Mouse (Mus musculus): ENCODE measurements around the gene Ranbp6.

The Ranbp6 gene

DNA sequence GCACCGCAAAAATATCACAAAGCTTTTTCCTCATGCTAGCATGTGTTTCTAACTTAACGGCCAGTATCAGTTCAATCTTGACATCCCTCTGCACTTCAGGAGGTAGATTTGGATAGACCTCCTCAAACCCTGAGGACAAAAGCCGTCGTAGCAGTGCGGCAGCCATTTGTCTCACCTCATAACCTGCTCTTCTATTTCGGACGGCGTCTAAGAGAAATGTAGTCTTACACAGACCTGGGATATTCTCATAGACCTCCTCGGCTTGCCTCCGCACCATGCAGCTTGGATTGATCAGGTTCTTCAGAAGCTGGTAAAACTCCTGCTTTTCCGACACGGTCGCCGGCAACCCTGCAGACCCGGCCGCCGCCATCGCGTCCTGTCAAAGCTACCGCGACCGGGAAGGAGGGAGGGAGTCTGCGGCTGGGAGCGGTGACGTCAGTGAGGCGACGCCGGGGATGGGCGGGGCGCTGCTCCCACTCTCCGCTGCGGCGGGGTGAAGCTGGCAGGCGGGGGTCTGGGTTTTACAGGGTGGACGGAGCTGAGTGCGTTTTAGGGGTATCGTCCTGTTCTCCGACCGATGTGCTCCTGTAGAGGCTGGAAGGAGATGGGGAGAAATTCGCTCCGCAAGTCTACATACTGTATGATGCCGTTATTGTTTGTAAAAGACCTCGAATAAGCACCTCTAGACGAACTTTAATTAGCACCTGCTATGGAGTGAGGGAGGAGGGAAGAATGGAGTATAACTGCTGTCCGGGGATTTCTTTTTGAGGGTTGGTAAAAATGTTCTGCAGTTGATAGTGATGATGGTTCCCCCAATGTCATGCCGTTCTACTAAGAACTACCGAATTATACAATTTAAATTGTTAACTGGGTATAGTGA is at the start of gene Ranbp6:
Gene Ranbp6, minus strand, starts transcription at position 394 of the 880 bp plus-strand sequence.
- peak; percentile 91 for DNase-seq

DNA sequence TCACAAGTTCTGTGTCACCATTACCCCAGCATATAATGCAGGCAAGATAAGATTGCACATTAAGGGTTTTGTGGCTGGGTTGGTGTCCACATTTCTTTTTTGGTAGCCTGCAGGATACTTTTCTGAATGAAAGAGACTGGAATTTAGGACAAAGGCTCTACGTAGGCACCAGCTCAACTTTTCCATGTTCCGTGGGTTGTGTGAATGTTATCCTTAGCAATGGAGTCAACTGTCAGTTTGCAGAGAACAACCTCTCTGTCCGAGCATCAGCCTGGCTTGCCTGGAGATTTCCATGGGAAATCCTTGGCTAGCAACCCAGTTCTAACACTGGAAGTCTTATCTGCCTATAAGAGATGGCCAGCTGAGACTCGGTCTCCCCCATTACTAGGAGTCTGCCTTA is 48.0 kb upstream of the Ranbp6 start:
- no peak for DNase-seq

DNA sequence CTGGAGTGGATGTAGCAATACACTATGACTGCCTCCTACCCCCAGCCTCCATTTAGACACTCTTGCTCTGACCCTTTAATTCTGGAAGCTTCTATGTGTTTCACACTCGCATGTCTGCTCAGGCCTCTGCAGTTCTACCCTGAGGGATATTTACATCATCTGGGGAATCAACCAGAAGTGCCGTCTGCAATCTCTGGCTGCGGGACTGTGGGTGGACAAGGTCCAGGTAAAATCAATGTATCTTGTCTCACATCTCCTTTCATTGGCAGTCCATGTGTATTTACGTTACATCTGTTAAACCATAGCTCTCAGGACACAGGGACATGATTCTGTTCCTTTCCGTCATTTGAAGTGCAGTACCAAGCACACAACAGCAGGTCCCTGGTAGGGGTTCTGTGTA is 44.5 kb upstream of the Ranbp6 start:
- DNase-seq, result no peak

DNA sequence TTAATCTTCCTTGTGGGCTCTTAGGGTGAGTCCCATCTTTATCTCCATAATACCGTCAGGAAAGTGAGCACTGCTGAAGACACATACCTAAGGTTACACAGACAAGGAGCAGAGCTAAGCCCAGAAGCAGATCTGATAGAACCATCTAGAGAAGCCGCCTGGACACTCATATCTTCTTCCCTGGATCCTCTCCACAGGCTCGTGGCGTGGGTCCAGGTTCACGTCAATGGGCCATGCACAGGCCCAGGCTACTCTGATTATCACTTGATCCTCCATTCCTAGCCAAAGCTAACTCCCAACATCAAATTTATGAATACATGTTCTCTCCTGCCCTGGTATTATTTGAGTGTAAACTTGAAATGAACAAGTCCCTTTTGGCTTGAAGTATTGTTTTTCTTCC is 40.9 kb upstream of the Ranbp6 start:
- DNase-seq, result no peak

DNA sequence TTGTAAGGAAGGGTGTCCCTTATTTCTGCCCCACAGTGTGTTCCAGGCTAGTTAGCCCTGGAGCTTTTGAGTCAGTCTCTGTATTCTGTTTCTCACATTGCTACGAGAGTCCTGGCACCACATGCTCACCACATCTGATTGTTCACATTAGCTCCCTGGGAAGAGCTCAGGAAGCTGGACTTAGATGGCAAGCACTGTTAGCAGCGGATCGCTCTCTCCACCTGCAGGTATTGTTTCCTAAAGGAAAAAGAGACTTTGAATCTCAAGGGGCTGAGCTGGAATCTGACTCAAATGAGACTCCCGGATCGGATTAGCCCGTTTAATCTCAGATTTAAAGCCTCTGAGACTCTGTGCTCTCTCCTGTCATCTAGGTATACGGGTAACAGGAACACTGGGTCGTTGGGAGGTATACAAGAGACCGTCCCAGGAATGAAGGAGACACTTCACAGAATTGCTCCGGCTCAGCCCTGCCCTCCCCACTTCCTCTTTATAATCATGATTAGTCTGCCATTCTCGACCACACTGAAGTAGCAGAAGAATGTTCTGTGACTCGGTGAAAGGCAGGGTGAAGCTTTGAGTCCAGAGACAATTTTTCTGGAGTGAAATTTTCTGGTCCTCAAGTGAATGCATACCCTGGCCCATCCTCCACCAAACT is 38.4 kb upstream of the Ranbp6 start:
- DNase-seq, result no peak

DNA sequence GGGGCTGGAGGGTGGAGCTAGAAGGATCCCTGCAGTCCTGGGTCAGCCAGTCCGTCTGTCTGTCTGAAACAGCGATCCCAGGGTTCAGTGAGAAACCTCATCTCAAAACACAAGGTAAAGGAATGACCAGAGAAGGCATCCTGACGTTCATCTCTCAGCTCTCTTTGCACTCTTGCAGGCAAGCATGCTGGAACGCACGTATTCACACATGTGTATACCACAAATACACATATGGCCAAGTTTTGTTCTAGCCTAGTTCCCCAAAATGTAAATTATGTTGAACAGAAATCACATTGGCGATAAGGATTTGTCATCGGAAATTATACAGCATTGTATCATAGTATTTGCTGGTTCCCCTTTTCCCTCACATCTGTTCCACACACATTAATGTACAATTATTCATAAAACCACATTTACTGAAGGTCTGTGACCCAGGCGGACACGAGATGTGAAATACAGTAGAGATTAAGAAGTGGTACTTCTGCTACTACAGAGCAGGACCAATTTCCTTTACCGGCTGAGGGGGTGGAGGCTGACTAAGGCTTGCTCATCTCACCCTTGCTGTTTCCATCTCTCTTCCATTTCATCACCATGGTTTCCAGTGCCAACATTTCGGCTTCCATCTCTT is 37.3 kb upstream of the Ranbp6 start:
- no peak for DNase-seq

DNA sequence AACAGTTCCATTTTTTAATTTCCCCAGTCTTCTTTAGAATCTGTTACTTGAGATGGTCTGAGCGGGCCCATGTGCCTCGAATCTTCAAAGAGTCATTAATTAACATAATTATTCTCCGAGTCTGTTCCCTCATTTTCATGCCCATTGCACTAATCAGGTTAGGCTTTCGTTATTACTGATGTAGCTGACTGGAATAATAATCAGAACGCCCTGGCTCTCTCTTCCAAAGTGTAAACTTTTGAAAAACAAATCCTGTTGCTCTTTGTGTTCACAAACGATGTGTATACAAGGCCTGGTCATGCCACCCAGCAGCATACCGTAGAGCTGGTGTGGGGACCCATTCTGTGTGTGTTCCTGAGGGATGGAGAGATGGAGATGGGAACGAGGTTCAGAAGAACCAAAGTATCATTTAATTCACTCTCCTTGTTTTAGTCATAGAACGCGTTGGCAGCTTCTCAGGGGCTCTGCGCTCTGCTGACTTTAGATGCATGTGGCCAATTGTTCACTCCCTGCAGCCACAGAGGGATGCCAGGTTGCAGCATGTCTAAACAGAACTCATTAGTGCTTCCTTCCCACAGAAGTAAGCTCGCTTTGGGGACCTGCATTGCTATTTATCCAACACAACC is 31.4 kb upstream of the Ranbp6 start:
- no peak for DNase-seq

DNA sequence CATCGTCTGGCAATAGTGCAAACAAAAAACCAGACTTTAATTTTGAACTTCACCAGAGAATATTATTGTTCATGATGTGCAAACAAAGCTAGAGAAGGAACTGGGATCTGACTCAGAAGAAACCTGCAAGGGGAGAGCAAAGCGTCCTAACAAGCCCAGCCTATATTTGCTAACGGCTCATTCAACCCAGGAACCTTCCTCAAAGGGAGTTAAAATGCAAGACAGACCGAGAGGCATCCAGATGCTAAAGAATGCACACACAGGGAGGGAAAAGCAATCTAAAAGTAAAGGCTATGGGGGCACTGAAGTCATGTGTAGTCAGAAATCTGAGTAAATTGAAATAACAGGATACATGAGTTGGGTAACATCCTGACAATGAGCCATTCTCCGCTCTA is 30.9 kb upstream of the Ranbp6 start:
- DNase-seq, result no peak

DNA sequence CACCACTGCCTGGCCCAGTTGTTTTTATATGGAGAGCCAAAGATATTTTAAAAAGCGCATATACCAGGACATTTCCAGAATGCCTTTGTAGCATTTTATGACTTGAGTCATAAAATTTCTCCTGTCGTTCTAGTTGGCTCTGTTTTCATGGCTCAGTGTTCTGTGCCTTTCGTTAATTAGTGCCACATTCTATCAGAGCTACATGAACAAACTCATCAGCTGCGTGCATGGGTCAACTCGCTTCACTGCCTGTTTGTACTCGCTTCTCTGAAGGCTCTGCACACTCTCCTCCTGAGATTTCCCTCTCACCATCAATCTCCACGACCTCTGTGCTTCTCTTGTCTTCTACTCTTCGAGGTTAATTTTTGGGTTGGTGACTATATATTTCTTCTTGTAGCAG is 30.2 kb upstream of the Ranbp6 start:
- DNase-seq, result no peak

DNA sequence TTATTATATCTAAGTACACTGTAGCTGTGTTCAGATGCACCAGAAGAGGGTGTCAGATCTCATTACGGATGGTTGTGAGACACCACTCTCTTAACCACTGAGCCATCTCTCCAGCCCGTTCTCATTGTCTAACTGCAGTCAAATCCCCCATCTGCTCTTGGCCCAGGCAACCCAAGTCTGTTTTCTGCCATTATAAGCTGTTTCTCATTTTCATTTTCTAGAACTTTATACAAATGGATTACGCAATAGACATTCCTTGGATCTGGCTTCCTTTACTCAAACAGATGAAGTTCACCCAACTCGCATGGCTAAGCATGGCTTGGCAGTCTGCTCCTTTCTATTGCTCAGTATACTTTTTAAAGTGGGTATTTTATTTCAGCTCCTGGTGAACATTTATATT is 27.9 kb upstream of the Ranbp6 start:
- no peak for DNase-seq

DNA sequence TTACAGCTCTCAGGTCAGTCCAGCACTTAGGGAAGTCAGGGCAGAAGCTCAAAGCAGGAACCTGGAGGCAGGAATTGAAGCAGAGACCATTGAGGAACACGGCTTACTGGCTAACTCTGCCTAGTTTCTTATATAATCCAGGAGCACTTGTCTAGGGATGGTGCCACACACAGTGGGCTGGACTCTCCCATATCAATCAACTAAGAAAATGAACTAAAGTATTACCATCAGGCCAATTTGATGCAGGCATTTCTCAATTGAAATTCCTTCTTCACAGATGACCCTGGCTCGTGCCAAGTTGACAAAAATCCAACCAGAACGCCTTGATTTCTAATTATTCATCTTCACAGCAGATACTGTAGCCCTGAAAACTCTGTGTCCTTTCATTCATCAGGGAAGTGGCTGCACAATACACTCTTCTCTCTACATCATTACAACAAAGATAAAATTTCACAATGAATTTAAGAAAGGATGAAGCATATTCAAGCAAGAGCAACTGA is 25.9 kb upstream of the Ranbp6 start:
- no peak for DNase-seq

DNA sequence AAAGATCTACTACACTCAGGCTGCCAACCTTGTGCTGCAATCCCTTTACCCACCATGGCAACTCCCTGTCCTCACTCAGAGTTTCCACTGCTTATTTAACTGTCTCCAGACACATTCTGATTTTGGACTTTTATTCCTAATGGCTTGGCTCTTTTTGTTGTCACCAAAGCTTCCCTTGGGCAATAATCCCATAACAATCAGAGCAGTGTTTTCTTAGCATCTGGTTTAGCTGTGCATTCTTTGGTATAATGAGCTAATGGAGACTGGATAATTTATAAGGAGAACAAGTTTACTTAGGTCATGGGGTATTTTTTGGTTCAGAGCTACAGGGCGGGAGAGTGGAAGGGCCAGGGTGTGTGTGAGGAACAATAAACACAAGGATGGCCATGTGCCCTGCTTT is 25.4 kb upstream of the Ranbp6 start:
- DNase-seq, result no peak

DNA sequence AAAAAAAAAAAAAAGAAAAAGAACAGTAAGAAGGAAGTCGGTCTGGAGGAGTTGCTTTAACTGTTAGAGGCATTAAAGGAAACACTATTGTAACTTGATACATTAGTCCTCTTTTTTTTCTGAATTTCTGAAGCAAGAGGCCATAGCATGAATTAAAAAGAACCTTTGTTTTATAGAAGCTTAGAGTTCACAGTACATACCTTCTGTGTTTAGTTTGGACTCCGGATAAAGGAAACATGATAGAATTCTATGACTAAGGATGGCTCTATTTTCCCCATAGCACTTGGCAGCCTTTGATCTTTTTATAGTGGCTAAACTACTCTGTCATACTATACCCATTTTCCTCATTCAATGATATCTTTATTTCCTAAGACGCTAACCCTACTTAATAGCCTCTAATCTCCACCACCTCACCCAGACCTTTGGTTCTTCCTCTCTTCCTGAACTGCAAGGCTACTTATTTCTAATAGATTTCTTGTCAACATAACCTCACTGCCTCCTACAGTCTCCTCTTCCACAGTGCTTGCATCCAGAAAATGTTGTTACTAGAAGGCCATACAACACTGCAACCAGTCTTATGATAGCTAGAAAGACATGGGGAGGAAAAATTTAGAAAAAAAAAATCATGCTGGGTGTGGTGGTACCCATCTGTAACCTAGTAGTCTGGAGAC is 22.7 kb upstream of the Ranbp6 start:
- no peak for DNase-seq

DNA sequence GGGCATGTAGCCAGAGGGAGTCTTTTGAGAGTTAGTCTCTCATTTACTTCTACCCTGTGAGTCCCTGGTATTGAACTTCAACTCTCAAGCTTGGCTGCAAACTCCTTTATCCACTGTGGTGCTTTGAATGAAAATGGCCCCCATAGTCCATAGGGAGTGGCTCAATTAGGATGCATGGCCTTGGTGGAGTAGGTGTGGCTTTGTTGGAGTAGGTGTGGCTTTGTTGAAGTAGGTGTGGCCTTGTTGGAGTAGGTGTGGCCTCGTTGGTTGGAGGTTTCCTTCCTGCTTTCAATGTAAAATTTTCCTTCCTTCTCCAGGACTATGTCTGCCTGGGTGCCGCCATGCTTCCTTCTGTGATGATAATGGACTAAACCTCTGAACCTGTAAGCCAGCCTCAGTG is 18.1 kb upstream of the Ranbp6 start:
- no peak for DNase-seq

DNA sequence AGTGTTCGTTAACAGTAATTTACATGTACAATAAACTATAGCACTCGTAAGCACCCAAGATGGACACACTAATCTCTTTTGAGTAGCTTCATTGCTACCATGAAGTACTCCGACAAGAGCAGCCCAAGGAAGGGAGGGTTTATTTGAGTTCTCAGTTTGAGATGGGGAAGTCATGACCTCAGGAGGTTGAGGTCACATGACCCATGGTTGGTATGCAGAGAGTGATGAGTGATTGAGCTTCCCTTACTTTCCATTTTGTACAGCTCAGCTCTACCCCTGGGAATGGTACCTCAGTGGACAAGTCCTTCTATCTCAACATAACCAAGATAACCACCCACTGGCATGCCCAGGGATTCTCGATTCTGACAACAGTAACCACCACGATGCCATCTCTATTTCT is 15.8 kb upstream of the Ranbp6 start:
- no peak for DNase-seq

DNA sequence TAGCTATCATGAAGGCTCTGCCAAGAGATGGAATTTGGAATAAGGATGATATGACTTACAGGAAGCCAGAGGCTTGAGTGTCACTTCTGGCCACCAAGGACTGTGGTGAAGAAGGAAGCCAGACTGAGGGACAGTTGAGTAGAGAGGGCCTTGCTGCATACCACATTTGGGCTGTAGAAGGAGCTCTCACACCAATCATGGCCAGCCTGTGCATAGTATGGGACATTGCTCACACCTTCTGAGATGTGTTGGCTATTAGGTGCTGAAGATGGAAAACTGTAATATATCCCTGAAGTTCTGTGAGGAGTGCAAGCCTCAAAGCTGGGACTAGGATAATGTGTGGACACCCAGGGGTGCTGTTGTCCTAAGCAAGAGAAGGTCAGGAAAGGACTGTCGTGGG is 13.9 kb upstream of the Ranbp6 start:
- no peak for DNase-seq

DNA sequence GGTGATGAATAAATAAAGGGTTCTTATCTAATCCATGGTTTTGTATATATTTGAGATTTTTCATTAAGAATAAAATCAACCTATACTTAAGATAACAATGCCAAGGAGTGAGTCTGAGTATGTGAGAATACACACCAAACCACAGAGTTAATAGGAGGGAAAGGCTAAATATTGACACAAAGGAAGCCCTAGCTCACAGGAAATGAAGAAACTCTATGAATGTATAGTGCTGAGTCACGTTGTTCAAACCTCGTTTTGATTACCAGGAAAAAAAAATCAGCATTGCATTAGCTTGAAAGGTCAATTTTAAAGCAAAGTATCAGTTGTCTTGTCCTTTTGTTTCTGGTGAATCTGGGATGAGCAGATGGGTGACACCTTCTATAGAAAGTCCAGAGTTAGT is 12.2 kb upstream of the Ranbp6 start:
- no peak for DNase-seq

DNA sequence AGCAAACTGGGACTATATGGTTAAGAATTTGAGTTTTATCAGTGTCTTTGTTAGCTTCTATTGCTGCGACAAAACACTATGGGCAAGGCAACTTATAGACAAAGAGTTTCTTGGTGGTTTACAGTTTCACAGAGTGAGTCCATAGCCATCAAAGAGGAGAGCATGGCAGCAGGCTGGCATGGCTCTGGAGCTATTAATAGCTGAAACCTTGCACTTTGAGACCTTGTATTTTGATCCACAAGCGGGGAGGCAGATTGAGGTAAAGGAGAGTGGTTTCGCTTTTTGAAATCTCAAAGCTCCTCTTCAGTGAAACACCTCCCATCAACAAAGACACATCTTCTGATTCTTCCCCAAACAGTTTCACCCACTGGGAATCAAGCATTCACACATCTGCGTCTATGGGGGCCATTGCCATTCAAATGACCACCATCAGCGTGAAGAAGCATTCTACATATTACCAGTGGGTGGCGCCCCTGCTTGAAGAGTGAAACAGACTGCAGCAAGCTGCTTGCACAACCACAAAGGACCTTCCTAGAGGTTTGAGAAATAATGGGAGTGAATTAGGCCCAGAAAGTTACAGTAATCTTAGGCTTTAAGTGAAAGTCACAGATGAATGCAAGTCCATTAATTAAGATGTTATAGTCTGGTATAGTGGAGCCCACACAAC is 11.4 kb upstream of the Ranbp6 start:
- DNase-seq, result no peak

DNA sequence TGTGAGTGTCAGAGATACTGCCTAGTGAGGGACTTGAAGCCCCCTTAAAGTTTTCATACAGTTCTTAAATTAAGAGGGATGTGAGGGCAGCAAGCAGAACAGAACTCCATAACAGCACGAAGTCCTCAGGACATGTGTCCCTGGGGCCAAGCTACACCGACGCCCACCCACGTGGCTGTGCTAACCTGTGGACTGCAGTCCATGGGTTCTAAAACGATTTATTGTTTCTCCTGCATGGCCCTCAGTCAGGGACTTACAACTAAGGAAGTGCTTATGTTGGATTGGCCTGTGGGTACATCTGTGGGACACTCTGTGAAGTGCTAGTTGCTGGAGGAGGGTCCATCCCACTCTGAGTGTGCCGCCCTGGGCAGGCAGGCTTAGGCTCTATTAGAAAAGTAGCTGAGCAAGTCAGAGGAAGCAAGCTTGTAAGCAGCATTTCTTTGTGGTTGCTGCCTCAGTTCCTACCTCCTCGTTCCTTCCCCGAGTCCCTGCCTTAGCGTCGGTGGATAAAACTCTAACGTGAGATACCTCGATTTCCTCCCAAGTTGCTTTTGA is 10.8 kb upstream of the Ranbp6 start:
- no peak for DNase-seq

DNA sequence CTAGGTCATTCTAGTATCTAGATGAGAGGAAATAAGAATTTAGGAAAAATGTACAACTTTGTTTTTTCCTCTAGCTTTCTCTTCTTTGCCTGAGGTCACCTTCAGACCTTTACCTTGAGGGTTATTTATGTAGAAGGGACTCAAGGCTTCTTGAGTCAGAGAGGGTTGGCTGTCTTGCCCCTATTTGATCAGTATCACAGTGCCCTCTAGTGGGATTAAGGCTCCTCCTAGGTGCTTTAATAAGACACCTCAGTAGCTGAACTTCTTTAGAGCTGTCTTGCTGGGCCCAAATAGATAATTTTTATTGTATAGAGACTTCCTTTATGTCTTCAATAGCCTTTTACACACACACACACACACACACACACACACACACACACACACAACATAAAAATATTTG is 8.2 kb upstream of the Ranbp6 start:
- DNase-seq, result peak; percentile 75

DNA sequence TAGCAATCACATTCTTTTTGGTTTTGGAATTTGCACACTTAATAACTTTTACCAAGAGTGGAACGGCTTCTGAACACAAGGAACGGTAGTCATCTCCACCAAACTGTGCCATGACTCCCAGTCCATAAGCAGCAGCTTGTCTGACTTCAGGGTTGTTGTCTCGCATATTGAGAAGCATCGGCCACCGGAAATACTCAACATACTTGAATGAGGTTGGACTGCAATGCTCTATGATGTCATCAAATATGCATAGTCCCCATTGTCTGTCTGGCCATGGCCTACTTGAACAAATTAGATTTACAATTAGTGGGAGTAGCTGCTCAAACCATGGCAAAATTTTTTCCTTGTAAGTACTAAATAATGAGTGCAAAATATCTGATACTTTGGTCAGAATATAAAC is 2.8 kb downstream of the Ranbp6 start:
- DNase-seq, result no peak
